Mouse (Mus musculus): Measurements from ENCODE around the gene Cc2d2b. TPM values are rescaled to one million over a fixed set of nuclear protein-coding genes. Genes with fewer than 3 reads are reported as not detected.
A peak's percentile ranks its signal among the peaks of the same experiment; 100 is the strongest.

Gene Cc2d2b
- total RNA-seq, 2 experiments from 2014 or later, result not detected

GRCm38 (mm10) chr19:40830703-40831415 lies 82.3 kb downstream of the Cc2d2b start, which contains the start of gene Ccnj:
Ccnj (plus strand) TSS chr19:40831279.
- DNase-seq, result peak; percentile 86 to 92
- intact Hi-C loops (cut with DNase I), result no loop called here

DNA sequence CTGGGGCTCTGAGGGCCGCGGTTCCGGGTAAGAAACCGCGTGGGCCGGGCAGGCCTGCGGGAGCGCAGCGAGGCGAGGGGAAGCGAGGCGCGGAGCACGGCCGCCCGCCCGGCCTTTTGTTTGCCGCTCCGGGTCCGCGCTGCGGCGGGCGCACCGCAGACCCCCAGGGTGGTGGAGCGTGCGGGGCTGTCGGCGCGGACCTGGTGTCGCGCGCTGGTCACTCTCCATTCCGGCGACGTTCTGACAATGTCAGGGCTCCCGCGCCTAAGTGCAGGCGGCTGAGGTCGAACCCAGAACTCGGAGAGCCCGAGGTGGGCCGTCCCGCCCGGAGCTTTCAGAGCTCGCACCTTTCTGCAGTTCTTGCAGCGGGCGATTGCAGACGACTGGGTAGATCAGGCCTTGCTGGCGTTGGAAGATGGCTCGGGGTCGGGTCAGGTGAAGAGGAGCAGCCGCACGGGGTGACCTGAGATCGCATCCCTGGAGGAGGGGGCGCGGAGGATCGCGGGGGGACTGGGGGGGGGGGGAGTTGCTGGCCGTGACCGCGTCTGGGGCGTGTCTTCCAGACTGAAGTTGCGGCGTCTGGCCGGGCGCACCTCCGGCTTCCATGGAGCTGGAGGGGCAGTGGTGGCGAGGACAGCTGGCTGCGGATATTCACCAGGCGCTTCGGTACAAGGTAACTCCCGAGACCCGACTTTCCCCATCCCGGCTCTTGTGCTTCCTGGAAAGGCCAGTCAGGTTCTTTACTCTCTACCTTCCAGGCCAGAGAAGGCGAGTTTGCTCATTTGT lies 83.1 kb downstream of the Cc2d2b start:
- DNase-seq, result no peak
- intact Hi-C loops (cut with DNase I), result no loop called here

DNA sequence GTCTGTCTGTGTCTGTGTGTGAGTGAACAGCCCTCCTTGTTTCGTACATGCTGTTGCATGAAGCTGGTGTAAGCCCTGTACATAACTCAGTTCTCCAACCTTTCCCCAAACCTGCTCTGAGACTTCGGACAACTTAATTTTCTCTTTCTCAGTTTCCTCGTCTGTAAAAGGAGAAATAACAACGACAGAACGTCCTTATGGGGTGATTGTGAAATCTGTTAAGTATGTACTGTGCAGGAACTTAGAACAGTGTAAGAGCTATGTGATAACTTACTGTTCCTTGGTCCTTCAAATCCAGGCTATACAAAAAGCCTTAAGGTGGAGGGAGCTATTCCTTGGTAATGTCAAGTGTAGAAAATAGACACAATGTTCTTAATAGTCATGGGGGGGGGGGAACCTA lies 83.8 kb downstream of the Cc2d2b start:
- intact Hi-C loops (cut with DNase I), result no loop called here
- no peak for DNase-seq

DNA sequence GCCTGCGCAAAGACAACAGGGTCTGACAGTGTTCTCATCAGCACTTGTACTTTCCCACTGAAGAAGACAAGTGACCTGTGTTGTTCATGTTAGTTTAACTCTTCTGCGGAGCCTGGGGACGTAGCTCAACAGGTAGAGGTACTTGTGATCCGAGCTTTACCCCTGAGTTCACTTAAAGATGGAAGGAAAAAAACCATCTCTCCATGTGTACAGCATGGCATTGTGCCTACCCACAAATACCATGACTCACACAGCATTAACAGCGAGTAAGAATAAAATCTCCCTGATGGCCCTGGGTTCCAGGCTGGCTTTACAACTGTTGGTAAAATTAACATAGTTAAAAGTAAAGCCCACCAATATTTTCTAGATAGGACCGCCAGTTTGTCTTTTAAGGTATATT lies 85.9 kb downstream of the Cc2d2b start:
- DNase-seq, result no peak
- intact Hi-C loops (cut with DNase I), result no loop called here

GRCm38 (mm10) chr19:40838205-40838604 lies 89.7 kb downstream of the Cc2d2b start:
- DNase-seq, result no peak
- intact Hi-C loops (cut with DNase I), result no loop called here

DNA sequence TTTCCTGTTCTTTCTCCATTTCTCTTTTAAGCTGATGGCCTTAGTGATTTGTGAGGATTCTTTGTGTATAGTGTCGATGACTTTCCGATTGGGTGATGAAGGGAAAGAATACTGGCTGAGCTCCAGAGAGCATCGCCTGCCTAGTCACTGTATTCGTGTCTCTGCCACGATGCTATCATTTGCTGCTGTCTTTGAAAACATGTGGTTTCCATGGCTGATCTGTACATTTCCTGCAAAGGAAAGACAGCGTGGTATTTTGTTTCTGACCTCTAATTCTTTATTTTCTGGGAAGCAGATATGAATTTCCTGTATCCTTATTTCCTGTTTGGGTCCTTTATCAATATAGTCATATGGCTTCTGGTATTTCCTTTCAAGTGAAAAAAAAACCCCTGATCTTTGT lies 91.8 kb downstream of the Cc2d2b start:
- intact Hi-C loops (cut with DNase I), result no loop called here
- no peak for DNase-seq

DNA sequence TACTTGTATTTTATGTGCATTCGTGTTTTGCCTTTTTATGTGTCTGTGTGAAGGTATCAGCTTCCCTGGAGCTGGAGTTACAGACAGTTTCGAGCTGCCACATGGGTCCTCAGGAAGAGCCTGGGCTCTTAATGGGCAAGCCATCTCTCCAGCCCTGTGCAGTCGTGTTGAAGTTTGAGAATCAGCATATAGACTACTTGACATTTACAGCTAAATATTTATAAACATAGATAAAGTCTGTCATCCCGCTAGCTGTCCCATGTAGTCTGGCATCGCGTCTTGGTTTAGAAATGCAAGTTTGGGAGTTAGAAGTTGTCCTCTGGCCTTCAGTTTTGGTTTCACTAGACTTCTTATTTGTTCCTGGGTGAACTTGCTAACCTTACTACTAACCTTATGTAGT lies 92.5 kb downstream of the Cc2d2b start:
- DNase-seq, result no peak
- intact Hi-C loops (cut with DNase I), result no loop called here

GRCm38 (mm10) chr19:40841593-40841992 lies 93.0 kb downstream of the Cc2d2b start:
- DNase-seq, result no peak
- intact Hi-C loops (cut with DNase I), result no loop called here

DNA sequence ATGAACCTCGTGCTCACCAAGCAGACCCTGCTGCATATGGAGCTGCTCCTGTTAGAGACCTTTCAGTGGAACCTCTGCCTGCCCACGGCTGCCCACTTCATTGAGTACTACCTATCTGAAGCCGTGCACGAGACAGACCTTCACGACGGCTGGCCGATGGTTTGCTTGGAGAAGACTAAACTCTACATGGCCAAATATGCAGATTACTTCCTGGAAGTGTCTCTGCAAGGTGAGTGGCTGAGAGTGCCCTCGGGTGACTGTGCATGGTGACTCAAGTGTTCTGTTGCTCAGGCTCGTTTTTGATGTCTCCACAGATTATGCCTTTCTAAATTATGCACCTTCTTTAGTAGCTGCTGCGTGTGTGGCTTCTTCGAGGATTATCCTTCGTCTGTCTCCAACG lies 96.2 kb downstream of the Cc2d2b start:
- DNase-seq, result no peak
- intact Hi-C loops (cut with DNase I), result no loop called here

- intact Hi-C loops (cut with DNase I), result no loop called here
- no peak for DNase-seq
Observed at GRCm38 (mm10) chr19:40849391-40849790, 100.8 kb downstream of the Cc2d2b start.

DNA sequence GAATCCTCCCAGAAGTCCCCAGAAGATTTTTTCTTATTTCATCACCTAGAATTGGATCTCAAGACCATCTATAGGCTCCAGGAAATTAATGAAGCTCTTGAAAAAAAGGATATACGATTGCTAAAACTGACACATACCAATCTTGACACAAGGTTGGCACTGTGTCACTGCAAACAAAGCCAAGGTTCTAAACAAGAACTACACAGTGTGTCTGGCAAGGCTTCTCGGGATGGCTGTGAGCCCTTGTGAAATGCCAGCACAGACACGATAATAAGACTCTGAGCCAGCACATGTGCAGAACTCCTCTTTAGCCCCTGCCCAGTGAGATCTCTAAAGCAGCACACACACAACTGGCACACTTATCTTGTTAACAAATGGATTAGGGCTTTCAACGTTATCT lies 111.0 kb downstream of the Cc2d2b start:
- intact Hi-C loops (cut with DNase I), result no loop called here
- no peak for DNase-seq

DNA sequence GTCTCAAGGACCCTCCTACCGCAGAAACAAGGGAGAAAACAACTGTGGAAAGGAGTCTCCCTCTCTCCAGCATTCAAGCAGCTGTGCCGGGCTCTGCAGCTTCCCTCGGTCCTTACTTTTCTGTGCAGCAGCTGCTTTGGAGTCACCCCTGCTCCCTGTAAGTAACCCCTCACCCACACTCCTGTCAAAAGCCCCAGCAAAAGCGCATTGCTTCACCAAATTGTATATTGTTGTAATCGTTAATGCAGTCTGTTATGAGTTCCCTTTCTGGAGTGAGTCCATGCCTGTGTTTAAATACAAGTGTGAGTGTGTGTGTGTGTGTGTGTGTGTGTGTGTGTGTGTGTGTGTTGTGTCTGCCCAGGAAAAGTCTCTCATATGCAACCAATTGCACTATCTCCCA lies 119.7 kb downstream of the Cc2d2b start:
- intact Hi-C loops (cut with DNase I), result no loop called here
- no peak for DNase-seq

DNA sequence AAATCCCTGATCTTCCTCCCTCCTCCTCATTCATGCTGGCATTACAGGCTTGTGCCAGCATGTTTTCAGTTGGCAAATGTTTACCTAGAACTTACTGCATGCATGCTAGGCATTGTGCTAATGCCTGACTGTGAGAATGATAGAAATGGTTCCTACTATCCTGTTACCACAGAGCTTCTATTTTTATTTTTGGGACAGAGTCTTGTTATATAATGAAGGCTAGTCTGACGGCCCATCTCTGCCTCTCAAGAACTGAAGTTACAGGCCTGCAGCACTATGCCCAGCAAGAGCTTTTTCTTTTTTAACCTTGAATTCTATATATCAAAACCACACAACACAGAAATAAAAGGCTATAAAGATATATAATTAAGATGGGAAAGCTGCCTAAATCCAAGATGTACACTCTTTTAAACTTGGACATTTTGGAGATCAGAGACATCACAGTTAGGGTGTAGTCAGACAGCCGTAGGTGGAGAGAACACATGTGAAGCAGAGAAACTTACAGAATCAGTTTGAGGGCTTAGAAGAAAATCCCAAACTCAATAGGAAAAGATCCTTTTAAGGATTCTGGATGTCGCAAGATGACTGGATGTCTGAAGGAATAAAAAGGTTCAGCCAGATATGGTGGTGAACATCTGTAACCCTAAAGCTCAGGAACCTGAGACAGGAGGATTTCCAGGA lies 121.0 kb downstream of the Cc2d2b start:
- intact Hi-C loops (cut with DNase I), result no loop called here
- DNase-seq, result no peak

DNA sequence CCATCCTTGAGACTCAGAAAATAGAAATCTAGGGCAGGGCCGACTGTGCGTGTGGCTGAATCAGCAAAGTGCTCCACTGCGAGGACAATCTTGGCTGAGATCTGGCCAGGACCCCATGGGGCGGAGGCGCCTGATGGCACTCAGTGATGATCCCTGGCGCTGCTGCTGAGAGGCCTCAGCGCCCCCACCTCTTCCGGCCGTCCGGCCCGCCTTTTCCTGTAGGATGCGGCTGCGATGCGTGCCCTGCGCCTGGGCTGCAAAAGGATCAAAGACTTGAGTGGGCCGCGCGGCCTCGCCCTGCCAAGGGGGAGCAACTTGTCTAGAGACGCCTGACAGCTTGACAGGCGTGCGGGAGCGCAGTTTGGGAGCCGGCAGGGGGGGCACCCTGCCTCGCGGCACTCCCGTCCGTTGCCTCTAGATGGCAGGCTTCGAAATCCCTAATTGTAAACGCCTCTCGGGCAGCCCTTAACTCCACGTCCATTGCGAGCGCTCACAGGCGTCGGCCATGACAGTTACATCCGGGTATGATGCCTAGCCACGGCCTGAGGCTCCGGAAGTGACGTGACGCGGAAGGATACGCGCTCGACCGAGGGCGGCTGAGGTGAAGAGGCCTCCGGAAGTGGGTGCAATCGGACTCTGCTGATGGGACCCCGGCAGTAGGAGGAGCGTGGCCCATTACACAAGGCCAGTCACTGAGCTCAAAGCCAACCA lies 124.6 kb downstream of the Cc2d2b start:
- intact Hi-C loops (cut with DNase I), result loop anchor here (2.0 kb wide), 1 partner anchor 22 kb away; the partner anchor contains the start of gene Zfp518a
- DNase-seq, result peak; percentile 76

Other genes with a start within 250 kb of the Cc2d2b start
- gene Sorbs1, start 235.0 kb upstream of the Cc2d2b start, total RNA-seq (2021), result 100 to 1,000 TPM; 131 to 189 TPM
- 1 to 10 TPM; 3.8 to 5.0 TPM for gene Aldh18a1, start 160.3 kb upstream of the Cc2d2b start, total RNA-seq (2021)
- gene Tctn3, start 136.5 kb upstream of the Cc2d2b start, total RNA-seq (2021), result 1 to 10 TPM; 1.7 to 2.3 TPM
- 10 to 100 TPM in 1 of 2 experiments, 1 to 10 TPM in 1; 8.9 to 12.9 TPM for gene Entpd1, start 136.4 kb upstream of the Cc2d2b start, total RNA-seq (2021)
- 1 to 10 TPM; 2.4 to 3.3 TPM for gene Ccnj, start 82.5 kb downstream of the Cc2d2b start, total RNA-seq (2021)
- 1 to 10 TPM; 2.5 to 4.5 TPM for gene Zfp518a, start 146.0 kb downstream of the Cc2d2b start, total RNA-seq (2021)
- gene Blnk, start 245.8 kb downstream of the Cc2d2b start, total RNA-seq (2021), result 1 to 10 TPM; 1.4 to 1.5 TPM